Mouse (Mus musculus): ENCODE measurements around the gene Tbc1d2.

- TF ChIP-seq CTCF (IDR thresholded peaks at IDR 0.05) (peak; percentile 42; the same call in 1 of the 2 replicates), EP300 (IDR thresholded peaks at IDR 0.05) (no peak)
Measured at GRCm38 (mm10) chr4:46618196-46618817, 31.7 kb downstream of the Tbc1d2 start.

Measured in lung, postnatal 0 days (tissue).